Mouse (Mus musculus) liver, postnatal 0 days (tissue): ENCODE measurements at regions not wholly inside any gene's neighbourhood (a gene's known extent, or its start where the extent isn't known, plus 50 kb on each side); places are given as distances from the start of the nearest gene placed in this dataset.

Experiments
- CTCF ChIP-seq: sonication (generic); IDR thresholded peaks from 2 replicates; pipeline ENCODE4 v1.5.1; 2016; ENCODE audit warnings: antibody characterized with exemption, low read depth
- EP300 ChIP-seq: IDR thresholded peaks from 2 replicates; pipeline ENCODE4 v1.6.1; 2016; ENCODE audit warnings: antibody characterized with exemption, low read depth, mild to moderate bottlenecking

DNA sequence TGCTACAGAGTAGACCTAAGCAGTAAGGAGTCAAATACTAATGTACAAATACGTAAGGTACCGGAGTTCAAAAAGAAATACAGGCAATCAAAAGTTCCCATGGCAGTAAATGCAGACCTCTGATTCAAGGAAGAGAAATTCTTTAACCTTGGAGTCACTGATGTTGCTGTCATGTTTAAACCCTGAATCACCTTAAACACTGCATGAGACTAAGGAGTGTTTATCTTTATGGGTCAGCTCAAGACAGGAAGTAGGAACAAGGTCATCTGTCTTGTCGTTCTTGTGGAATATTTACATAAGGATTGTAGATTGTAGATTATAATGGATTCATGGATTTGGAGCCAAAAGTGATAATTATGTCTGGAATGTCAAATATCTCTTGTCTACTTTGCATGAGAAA lies 1708.7 kb upstream of the Slc10a2 start:
- TF ChIP-seq EP300 (no peak), CTCF (no peak)
